Mouse (Mus musculus) embryonic stem cell, embryonic (primary cell): Measurements from ENCODE around the gene Rufy4.

Experiments used
- CTCF ChIA-PET, 4 experiments: fragments of 300-600 bp in 2 of 4; fragments of 350-600 bp in 2 of 4; sonication (Branson Sonifier 250); formaldehyde crosslinking; loops; one replicate each; lab custom pipeline; 2022; ENCODE audit warnings: inconsistent platforms in 2 of 4; lab: Charles Lee
- POLR2A ChIA-PET, 4 experiments: fragments of 300-600 bp in 2 of 4; fragments of 350-600 bp in 2 of 4; sonication (Branson Sonifier 250); formaldehyde crosslinking; loops; one replicate each; lab custom pipeline; 2022; ENCODE audit warnings: antibody characterized with exemption in 4 of 4, inconsistent platforms in 1 of 4; lab: Charles Lee

The Rufy4 gene

DNA sequence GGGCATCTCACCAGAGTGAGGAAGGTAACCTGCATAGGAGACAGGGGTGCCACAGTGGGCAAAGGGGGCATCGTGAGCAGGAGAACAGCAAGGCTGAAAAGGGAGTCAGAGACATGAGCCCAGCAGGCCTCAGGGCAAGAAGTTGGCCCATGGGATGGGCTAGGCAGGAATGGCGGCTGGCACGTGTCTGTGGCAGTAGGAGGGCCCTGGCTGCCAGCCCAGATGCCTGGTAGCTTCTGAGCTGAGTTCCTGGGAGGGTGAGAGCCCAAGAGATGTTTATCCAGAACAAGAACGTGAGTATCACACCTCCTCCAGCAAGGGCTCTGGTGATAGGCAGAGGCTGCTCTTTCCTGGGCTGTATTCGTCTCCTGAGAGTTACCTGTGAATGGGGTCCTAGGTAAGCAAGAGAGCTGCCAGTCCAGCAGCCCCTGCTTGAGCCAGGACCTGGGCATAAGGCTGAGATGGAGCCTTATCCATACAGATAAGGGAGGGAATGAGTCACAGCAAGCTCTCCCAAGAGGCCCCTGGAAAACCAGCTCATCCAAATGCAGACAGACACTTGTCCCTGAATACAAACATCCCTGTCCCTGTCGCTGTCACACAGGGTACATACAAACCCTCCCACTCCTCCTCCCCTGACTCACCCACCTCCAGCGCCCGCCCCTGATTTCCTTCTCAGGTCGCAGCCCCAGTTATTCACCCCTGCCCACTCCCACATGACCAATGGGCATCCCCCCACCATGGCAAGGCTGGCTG is 3.3 kb upstream of the Rufy4 start:
- CTCF ChIA-PET, result interaction anchor here in 2 of 4 experiments (0.5 to 1.9 kb wide), 4 partner anchors 9 to 121 kb away, joined by 3 to 5 read pairs (median 4); no protein-coding TSS in a partner anchor
- POLR2A ChIA-PET, result interaction anchor here in 2 of 4 experiments (0.6 to 3.9 kb wide), 5 partner anchors 9 to 24 kb away, joined by 3 to 16 read pairs (median 7); no protein-coding TSS in a partner anchor

DNA sequence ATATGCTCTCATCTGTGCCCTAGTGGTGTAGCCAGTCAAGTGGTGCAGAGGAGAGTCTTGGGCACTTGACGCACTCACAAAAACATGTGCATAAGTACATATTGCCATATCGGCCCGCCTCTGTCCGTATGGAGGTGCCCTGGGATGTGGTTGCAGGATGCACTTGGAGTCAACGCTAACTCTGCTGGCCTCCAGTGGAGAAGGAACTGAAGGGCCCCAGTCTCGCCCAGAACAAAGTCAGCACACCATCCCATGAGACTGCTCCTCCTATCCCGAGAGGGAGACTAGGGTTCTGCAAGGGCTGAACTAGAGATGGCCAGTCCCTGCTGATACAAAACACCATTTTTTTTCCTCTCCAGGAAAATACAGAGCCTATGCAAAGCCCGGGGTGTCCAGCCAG is 2.1 kb upstream of the Rufy4 start:
- POLR2A ChIA-PET, result interaction anchor here in 2 of 4 experiments (0.7 to 3.9 kb wide), 5 partner anchors 10 to 28 kb away, joined by 3 to 16 read pairs (median 5); no protein-coding TSS in a partner anchor

DNA sequence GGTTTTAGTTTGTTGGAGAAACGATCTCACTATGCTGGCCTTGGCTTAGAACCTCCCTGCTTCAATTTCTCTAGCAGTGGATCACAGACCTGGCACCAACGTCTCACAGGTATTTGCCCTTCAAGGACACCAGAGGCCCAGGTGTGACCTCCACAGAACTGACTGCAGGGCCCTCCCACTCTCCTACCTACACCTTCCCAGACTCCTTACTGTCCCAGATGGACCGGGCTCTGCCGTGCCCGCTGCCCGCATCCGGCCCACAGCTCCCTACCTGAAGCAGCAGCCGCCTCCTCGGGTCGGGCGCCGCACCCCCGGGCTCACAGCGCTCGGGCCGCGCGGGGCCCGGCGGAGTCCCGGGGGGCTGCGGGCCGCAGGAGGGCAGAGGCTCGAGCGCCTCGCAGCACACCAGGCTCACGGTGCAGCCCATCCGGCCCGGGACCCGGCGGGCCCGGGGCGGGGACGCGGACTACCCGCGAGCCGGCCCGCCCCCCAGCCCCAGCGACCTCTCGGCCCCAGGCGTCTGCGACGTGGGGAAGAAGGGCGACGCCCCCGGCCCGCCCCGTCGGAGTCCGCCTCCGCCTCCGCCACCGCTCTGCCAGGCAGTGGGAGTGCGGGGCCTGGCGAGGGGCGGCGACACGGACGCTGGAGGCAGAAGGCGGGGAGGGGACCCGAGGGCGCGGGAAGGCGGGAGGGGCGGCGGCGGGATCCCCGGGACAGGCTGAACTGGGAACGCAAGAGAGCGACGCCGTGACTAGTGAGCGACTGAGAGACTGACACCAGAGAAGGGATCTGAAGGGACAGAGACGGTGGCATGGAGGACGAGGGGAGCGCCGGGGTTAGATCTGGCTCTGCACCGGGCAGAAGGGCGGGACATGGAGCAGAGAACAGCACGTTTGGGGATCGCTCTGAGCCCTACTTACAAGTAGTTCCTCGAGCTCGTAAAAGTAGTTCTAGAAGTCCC is 1.0 kb upstream of the Rufy4 start, which contains the start of gene Tns1:
Gene Tns1, minus strand, starts transcription at position 429 of the 961 bp plus-strand sequence.
- ChIA-PET CTCF (interaction anchor here in 3 of 4 experiments (0.6 to 2.2 kb wide), 11 partner anchors 11 to 290 kb away, joined by 3 to 19 read pairs (median 6); no protein-coding TSS in a partner anchor), POLR2A (interaction anchor here in 2 of 4 experiments (0.6 to 2.5 kb wide), 9 partner anchors 11 to 290 kb away, joined by 3 to 11 read pairs (median 3); no protein-coding TSS in a partner anchor)

More for the DNA sequence above, 2.1 kb upstream of the Rufy4 start:
- CTCF ChIA-PET, result interaction anchor here in 2 of 4 experiments (0.7 to 1.9 kb wide), 2 partner anchors 12 to 16 kb away, joined by 3 to 5 read pairs; no protein-coding TSS in a partner anchor

DNA sequence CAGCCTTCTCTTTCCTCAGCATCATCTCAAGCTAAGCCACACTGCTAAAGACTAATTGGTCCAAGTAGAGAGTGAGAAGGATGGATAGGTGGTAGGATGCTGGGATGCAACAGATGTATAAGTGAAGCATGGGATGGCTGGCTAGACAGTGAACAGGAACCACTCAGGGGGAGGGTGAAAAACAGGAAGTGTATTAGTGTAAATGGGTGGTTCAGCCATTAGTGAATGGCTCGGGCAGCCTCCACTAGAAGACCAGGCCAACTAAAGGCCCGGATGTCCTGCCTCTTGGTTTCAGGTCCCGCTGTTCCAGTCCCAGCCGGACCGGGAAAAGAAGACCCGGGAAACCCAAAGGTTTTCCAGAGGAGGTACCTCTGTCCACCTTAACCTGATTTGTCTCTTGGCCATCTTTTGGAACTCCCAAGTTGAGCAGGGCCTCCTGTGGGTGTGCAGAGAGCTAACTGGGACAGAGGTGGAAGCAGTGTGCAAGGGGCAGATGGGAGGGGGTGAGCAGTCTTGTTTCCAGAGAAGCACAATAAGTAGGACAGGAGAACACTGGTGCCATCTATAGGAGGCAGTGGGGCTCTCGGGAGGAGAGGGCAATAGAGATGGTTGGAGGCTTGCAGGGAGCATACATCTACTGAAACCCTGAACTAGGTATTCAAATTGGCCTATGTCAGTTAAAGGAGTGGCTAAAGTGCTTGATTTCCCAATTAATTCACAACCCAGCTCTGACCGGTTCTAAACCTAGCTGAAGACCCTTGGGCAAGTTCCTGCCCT is 5.7 kb downstream of the Rufy4 start:
- CTCF ChIA-PET, result interaction anchor here in 3 of 4 experiments (0.5 to 2.1 kb wide), 7 partner anchors 11 to 1103 kb away, joined by 3 to 7 read pairs (median 4); no protein-coding TSS in a partner anchor
- POLR2A ChIA-PET, result interaction anchor here in 2 of 4 experiments (1.0 to 1.1 kb wide), 2 partner anchors 18 to 20 kb away, joined by 3 to 4 read pairs; no protein-coding TSS in a partner anchor

DNA sequence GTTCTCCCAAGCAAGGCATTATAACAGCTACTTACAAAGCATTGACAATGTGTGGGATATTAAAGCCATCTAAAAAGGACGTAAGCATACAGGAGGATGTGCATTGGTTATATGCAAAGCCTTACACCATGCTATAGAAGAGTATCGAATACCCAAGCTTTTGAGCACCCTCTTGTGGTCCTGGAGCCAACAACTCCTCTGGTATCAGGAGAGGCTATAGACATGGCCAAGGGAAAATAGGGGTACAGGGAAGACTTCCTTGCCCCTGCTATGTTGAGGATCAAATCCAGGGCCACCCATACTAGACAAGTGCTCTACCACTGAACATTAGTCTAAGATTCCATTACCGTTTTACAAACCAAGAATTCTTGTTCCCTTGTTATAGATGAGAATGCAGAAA is 6.7 kb downstream of the Rufy4 start:
- ChIA-PET POLR2A (interaction anchor here in 2 of 4 experiments (0.6 kb wide), 2 partner anchors 73 to 177 kb away, joined by 4 read pairs; no protein-coding TSS in a partner anchor), CTCF (interaction anchor here in 2 of 4 experiments (0.7 to 2.1 kb wide), 4 partner anchors 10 to 230 kb away, joined by 3 to 7 read pairs (median 6); no protein-coding TSS in a partner anchor)

DNA sequence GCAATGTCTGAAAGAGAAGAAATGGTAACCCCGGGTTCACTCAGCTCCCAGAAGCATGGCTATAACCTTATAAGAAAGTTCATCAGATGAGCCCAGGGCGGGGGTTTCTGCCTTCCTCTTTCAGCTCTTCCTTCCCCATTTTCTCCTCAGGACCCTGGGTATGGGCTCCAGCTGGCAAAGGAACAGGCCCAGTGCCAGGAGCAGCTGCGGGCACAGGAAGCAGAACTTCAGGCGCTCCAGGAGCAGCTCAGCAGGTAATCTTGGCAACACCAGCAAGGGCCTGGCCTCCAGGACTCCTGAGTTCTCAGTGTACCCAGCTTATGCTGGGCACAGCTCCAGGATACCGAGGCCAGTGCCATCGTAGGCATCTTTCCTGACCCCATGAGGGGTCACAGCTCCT is 8.6 kb downstream of the Rufy4 start:
- POLR2A ChIA-PET, result interaction anchor here in 1 of 4 experiments (1.1 to 1.3 kb wide), 3 partner anchors 16 to 51 kb away, joined by 3 read pairs; no protein-coding TSS in a partner anchor
- CTCF ChIA-PET, result interaction anchor here in 2 of 4 experiments (0.6 to 1.2 kb wide), 3 partner anchors 232 to 233 kb away, joined by 3 to 4 read pairs (median 4); no protein-coding TSS in a partner anchor

DNA sequence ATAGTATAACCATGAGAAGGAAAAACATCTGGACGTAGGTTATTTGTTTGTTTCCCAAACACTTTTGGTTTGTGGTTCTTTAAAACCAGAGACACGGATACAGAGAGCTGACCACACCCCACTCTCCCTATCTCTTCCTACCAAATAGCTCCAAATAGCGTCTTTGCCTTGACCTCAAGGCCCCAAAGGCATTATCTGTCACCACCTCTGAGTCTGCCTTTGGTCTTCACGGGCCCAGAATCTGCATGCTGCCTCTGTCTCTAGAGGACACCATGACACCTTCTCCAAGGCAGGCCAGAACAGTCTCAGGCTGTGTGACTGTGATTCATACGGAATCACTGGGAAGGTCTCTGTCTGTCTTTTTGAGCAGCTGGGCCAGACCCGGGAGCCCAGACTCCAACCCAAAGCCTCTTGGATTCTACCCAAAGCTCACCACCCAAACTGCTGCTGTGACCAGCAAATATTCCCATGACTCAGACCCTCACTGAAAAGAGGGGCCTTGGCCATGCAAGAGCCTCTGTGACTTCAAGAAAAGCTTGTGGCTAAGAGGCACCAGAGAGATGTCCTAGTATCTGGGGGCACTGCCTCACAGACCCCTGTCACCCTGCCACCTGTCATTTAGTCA is 10.1 kb downstream of the Rufy4 start:
- CTCF ChIA-PET, result interaction anchor here in 1 of 4 experiments (0.6 to 1.4 kb wide), 3 partner anchors 10 to 234 kb away, joined by 3 to 4 read pairs (median 3); partner anchors contain the start of gene Rufy4

DNA sequence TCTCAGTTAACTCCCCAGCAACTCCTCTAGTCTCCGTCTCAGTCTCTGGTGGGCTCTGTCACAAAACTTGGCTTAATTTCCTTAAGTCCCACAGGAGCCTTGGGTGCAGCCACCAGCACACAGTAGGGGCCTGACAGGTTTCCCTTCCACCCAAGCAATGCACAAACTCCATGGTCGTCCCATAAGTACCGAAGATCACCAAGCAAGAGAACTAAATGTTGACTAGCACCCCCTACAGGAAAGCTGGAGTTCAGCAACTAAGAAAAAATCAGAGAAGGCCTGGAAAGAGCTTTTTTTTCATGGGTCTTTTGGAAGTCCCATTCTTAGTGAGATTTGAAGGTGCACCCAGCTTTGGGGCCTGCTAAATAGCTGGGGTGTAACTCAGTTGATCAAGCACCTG is 14.1 kb downstream of the Rufy4 start:
- POLR2A ChIA-PET, result interaction anchor here in 2 of 4 experiments (0.6 to 1.5 kb wide), 7 partner anchors 11 to 1267 kb away, joined by 3 to 5 read pairs (median 3); partner anchors contain the start of gene Rufy4 (in 1 of the 2)
- CTCF ChIA-PET, result interaction anchor here (0.6 to 3.5 kb wide), 56 partner anchors 8 to 312 kb away, joined by 3 to 23 read pairs (median 4); partner anchors contain the start of genes Cxcr2 (in 3 of the 4), Catip (in 1 of the 4) and Rufy4 (in 1 of the 4)

More for the DNA sequence above, 10.1 kb downstream of the Rufy4 start:
- POLR2A ChIA-PET, result interaction anchor here in 2 of 4 experiments (0.5 to 1.0 kb wide), 2 partner anchors 41 to 63 kb away, joined by 3 to 9 read pairs; no protein-coding TSS in a partner anchor

DNA sequence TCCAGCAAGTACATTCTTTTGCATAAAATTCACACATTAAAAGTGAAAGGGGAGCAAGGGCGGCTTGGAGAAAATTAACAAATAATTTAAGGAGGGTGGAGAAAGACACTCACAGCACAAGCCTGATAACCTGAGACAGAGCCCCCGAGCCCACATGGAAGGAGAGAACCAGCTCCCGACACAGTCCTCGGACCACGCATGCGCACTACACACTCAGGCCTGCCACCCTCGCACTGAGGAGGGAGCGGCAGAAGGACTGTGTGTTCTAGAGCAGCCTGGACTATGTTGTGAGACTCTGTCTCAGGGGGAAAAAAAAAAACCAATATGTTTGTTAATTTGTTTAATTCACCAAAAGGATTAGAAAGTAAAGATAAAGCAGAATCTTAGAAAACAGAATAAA is 16.4 kb downstream of the Rufy4 start:
- CTCF ChIA-PET, result interaction anchor here in 1 of 4 experiments (0.7 to 1.8 kb wide), 6 partner anchors 10 to 279 kb away, joined by 3 to 6 read pairs (median 4); no protein-coding TSS in a partner anchor
- POLR2A ChIA-PET, result interaction anchor here in 2 of 4 experiments (0.6 to 0.7 kb wide), 2 partner anchors 29 to 63 kb away, joined by 3 read pairs; no protein-coding TSS in a partner anchor

DNA sequence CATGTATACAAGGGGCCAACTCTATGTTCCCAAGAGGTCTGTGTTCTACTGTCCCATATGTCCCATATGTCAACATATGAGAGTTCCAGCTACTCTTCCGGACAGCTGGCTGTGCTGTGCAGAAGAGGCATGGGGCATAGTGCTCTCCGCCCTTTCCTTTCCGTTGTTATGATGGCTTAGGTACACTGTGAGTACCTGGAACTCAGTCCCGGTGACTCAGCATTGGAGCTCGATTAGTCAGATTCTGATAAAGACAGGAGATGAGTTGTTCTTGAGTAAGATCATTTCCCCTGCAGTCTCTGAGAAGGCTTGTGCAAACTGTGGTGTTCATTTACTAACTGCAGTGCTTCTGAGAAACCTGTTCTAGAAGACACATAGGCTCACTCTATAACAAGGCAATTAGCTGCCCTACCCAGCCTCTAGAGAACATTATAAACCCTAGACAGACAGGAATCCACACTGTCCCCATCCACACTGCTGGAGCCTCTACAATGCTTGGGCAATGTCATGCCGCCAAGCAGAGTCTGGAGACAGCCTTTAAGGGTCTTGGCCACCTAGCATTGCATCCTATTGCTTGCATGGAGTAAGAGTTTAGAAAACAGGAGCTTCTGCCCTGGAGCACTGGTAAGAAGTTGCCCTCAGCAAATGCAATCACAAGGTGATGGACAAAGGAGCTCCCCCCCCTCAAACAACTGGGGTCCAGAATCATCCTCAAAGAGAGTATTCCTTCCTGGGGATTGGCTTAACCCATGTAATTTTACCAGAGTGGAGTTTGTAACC is 24.0 kb downstream of the Rufy4 start:
- ChIA-PET CTCF (interaction anchor here in 2 of 4 experiments (1.5 to 1.9 kb wide), 2 partner anchors 10 kb away, joined by 3 to 8 read pairs; no protein-coding TSS in a partner anchor), POLR2A (interaction anchor here in 1 of 4 experiments (0.8 kb wide), 1 partner anchor 107 kb away, joined by 5 read pairs; no protein-coding TSS in a partner anchor)

DNA sequence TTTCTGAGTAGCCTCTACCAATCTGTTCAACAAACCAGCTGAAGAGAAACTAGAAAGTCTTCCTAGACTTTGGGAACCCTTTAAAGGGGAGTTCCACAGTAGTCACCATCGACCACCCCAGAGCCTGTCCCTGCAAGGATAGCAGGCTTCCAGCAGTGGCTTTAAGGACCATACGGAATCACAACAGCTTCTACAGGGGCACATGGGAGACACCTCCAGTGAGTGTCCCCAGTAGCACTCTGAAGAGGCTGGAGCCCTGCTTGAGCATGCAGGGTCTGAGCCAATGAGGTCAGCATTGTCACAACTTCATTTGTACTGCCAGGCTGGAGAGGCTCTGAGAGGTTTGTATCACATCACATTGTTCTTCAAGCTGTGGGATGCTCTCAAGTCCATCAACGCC is 24.8 kb downstream of the Rufy4 start:
- POLR2A ChIA-PET, result interaction anchor here in 1 of 4 experiments (0.6 to 0.8 kb wide), 2 partner anchors 26 to 108 kb away, joined by 3 to 5 read pairs; no protein-coding TSS in a partner anchor
- CTCF ChIA-PET, result interaction anchor here in 3 of 4 experiments (0.6 to 1.9 kb wide), 3 partner anchors 11 to 284 kb away, joined by 3 to 8 read pairs (median 3); no protein-coding TSS in a partner anchor

DNA sequence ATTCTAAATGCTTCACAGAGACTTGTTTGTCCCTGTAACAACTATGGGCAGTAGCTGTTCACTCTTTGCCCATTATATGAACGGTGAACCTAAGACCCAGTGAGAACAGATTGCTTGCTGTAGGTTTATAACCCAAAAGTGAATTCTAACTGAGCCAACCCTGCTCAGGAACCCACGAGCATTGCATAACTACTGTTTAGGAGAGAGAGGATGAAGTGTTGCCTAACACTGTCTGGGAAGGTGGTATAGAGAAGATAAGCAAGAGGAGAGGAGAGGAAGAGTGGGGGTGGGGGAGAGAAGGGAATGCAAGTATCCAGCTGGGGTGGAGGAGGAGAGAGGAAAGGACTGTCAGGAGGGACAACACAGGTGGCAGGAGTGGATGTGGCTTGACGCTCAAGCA is 25.8 kb downstream of the Rufy4 start:
- ChIA-PET CTCF (interaction anchor here in 1 of 4 experiments (1.9 kb wide), 1 partner anchor 12 kb away, joined by 8 read pairs; no protein-coding TSS in a partner anchor), POLR2A (no interaction called here)

DNA sequence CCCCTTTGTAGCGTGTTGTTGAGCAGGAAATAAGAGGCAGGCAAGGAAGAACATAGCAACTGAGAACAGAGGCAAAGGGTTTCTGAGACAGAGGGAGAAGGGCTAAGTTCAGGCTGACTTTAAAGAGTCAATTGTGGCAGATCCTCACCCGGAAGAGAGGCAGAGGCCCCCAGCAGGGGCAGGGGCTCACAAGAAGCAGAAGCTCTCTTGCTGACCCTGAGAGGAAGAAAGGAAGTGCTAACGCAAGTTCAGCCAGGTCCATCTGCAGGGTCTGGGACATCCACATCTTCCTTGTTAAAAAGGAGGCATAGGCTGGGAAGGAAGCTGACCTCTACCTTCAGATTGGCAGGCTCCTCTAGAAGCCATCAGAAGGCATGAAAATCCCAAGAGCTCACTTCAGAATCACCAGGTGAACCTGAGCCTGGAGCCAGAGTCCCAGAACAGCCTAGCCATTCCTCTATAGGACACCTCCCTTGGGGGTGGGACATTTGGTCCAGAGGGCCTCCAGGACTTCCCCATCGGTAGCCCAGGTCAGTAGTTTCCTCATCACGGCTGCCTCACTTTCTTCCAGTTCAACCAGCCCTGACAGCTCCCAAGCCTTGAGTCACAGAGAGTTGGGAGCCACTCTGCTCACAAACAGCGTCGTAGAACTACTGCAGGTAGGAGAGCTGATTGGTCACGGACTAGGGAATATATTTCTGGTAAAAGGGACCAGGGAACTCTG is 28.3 kb downstream of the Rufy4 start, which contains the start of gene Cxcr2:
Gene Cxcr2, plus strand, starts transcription at position 529 of the 724 bp plus-strand sequence.
- POLR2A ChIA-PET, result no interaction called here
- CTCF ChIA-PET, result interaction anchor here in 3 of 4 experiments (0.8 to 1.9 kb wide), 3 partner anchors 14 kb away, joined by 3 to 5 read pairs (median 3); no protein-coding TSS in a partner anchor

DNA sequence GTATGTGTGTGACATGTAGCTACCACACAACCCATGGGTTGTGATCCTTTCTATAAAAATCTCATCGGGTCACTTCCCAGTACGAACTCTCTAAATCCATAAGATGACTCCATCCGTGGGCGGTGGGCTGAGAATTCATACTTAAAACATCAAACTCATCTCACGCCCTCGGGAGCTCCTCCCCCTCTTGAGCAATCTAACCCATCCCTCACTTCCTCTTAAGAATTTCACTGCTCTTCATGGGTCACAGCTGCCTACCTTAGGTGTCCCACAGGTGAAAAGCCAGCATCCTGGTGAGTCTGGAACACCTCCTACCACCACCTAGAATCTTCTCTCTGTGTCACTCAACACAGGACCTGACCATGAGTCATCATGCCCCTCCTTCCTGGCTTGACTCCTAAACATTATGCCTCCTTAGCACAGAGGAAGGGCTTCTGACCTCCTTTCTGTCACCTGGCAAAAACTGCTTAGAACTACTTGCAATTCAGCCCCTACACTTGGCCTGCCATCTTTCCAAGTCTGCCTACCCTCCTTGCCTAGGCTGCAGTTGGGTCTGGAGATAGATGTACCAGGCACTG is 30.2 kb downstream of the Rufy4 start:
- CTCF ChIA-PET, result interaction anchor here in 2 of 4 experiments (1.1 to 1.4 kb wide), 2 partner anchors 16 to 72 kb away, joined by 3 to 4 read pairs; no protein-coding TSS in a partner anchor
- POLR2A ChIA-PET, result no interaction called here
